Mouse (Mus musculus) lung, adult 2 months (tissue): ENCODE measurements at regions not wholly inside any gene's neighbourhood (a gene's known extent, or its start where the extent isn't known, plus 50 kb on each side); places are given as distances from the start of the nearest gene placed in this dataset.
A peak's percentile ranks its signal among the peaks of the same experiment; 100 is the strongest.

Experiments
- CTCF ChIP-seq: fragments of 200-500 bp; IDR thresholded peaks from 2 replicates; pipeline ENCODE4 v1.5.1; 2011; ENCODE audit warnings: mild to moderate bottlenecking, low read length, control low read depth; ENCODE audit not compliant: insufficient read depth
- POLR2A ChIP-seq: fragments of 200-500 bp; IDR thresholded peaks from 2 replicates; pipeline ENCODE4 v1.6.1; 2011; ENCODE audit warnings: low read depth, mild to moderate bottlenecking, control low read depth, low read length, borderline replicate concordance; ENCODE audit errors: extremely low read depth

DNA sequence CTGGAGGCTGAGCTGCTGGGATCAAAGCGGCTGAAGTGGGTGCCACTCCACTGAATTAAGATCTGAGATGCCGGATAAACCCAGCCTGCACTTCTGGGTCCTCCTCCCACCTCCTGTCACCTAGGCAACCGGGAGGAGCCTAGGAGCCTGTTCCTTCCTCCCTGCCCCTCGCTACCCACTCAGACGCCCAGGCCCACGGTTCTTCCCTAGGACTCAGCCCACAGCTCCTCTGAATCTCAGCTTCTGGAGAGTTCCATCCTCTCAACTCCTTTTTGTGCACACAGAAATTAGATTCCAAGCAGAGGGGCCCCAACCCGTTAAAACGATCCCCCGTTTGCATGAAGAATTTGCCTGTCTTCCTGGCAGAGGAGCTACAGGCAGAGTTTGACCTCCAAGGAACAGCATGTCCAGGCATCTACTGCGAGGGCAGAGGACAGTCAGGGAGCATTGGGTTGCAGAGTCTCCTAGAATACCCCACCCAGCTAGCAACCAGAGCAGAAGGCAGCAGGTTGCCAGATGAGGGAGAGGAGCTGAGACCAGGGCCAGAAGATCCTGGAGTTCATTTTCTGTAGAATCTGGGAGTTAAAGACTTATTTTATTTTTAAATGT is 71.6 kb upstream of the Pias1 start:
- TF ChIP-seq CTCF (no peak), POLR2A (peak; percentile 47; the same call in 1 of the 2 replicates)
